Mouse (Mus musculus) G1E (cell line): ENCODE results near the gene Galnt6.

Experiments
- CTCF ChIP-seq: IDR thresholded peaks from 2 replicates; pipeline ENCODE4 v1.5.1; 2012; ENCODE audit warnings: low read depth, low read length, inconsistent platforms, mixed read lengths
- GATA2 ChIP-seq: IDR thresholded peaks from 2 replicates; pipeline ENCODE4 v1.6.1; 2012; ENCODE audit warnings: low read depth, low read length, inconsistent platforms, borderline replicate concordance
- TAL1 ChIP-seq: conservative IDR thresholded peaks from 2 replicates; pipeline ENCODE4 v1.6.1; 2012; ENCODE audit warnings: low read depth, low read length, inconsistent platforms, mixed read lengths

DNA sequence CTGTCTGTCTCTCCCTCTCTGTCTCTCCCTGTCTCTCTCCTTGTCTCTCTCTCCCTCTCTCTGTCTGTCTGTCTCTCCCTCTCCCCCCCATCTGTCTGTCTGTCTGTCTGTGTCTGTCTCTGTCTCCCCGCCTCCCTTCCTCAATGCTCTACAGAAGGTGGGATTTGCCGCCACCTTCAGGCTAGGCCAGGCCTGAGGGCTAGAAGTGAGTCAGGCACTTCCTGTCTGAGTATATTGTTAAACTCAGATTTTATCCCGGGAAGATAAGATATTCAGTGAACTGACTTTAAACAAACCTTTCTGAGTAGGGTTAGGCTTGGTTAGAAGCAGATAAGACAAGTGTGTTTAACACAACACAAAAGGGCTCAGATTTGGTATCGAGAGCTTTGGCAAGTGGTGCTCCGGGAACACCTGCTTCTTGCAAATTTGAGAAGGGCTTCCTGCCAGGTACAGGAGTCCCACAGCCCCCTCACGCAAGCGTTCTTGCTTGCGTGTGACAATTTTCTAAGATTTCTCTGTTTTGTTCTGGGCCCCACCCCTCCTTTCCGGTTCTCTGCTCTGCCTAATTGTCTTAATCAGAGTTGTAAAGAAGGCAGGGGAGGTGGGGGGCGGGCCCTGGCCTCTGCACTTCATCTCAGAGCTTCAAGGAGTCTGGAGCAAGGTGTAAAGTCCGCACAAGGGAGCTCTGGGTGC is 25.8 kb upstream of the Galnt6 start:
- TF ChIP-seq CTCF (no peak), TAL1 (no peak), GATA2 (no peak)
